Mouse (Mus musculus) heart, postnatal 10 days (tissue): ENCODE measurements at regions not wholly inside any gene's neighbourhood (a gene's known extent, or its start where the extent isn't known, plus 50 kb on each side); places are given as distances from the start of the nearest gene placed in this dataset.
"Not testable (repeated sequence)": the region's sequence is repeated elsewhere in the genome, so short reads cannot be mapped to it uniquely, and the experiment has no call there.

Experiments used
- DNase-seq, 2 experiments: peaks; one replicate each; pipeline ENCODE4 v3.0.0; 2021
- intact Hi-C: fragments of 180-260 bp; cut with DNase I; formaldehyde crosslinking; loops from one replicate; pipeline ENCODE4 v1.15.1; 2025

DNA sequence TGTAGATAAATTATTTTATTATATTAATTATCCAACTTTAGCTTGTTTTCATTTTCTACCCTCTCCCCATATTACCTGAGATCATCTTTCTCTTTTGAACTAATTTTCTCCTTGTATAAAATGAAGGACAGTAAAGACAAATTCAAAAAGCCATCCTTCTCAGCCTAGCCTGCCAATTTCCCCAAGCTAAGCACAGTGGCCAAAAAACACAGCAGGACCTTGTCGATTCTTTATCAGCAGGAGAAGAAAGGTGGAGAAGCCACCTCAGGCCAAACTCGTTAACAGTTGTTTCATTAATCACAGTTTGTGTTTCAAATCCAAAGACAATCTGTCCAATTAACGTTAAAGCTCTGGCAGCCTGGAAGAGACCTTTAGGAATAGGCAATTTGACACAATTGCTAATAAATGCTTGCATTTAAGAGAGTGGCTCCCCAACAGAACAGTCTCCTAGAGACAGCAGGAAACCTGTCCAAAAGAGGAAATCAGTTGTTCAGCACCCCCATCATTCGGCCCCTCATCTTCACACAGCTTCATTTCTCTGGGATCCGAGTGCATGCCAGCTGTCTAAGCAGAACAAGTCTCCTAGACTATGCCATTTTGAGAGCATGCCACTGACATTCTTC is 135.7 kb upstream of the Tlr4 start:
- intact Hi-C loops: no loop called here
- DNase-seq: no peak

GRCm38 (mm10) chr4:66693982-66694578 is 133.3 kb upstream of the Tlr4 start:
- intact Hi-C loops: no loop called here

DNA sequence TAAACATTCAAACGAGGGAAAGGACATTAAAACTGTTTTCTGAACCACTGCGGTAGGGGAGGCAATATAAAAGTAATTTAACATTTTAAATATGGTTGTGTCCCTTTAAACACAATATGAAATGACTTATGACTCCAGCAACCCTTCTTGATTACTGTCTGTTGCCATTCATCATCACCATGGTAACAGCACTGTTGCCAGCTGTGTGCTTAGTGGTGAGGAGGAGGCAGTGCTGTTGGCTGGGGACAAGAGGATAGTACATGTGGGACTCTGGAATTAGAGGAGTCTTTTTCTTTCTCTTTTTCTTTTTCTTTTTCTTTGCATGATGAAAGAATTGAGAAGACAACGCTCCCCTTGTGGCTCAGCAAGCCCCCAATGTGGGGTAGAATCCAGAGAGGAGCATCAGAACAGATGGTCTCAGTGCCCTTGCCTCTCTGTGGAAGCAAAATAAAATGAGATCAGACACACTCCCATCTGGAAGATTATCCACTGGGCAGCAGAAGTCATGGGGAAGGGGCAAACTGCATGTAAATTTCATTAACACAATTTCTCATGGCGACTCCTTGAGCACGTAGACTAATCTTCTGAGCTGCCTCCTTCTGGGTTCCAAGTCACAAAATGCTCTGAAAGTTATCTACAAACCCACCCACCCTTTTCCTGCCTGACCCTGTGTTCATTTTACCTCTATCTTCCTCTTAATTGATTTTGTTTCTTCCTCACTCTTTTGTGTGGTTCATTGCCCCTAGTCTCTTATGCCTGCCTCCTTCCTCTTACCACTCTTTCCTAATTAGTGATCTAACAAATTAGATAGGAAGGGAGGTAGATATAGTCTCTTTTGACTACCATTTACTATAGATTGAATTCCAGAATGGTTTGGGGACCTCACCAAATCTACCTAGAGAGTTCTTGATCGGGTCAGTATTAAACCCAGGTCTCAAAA is 111.3 kb upstream of the Tlr4 start:
- peak in 1 of 2 experiments; percentile 12 for DNase-seq
- intact Hi-C loops: no loop called here

More at GRCm38 (mm10) chr4:66693982-66694578, 133.3 kb upstream of the Tlr4 start:
- no peak for DNase-seq

GRCm38 (mm10) chr4:66737407-66737806 is 90.0 kb upstream of the Tlr4 start:
- DNase-seq: no peak
- intact Hi-C loops: no loop called here

- intact Hi-C loops, DNase-seq: not testable (repeated sequence)
Observed at GRCm38 (mm10) chr4:66743421-66743820, 84.0 kb upstream of the Tlr4 start.

DNA sequence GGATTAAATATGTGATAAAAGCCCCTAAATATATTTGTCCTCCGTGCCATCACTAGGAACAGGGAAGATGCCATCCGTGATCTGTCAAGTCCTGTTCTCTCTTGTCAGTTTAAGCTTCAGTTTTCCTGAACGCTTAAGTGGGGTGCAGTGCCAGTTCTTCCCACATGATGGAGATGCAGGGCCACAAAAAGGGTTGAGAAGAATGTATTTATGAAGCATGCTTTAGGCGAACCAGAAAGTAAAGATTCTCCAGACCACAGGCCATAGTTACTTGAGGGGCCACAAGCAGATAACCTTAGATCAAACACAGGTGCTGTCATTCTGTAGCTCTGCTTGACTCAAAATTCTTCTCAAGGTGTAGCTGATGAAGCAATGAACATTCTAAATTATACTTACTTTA is 58.6 kb upstream of the Tlr4 start:
- intact Hi-C loops: loop anchor here (2.0 to 5.0 kb wide), 2 partner anchors 154 to 709 kb away; no protein-coding TSS in a partner anchor
- DNase-seq: peak; percentile 57 to 66
